Mouse (Mus musculus): ENCODE measurements around the gene Amigo1.

- TF ChIP-seq CTCF (IDR thresholded peaks at IDR 0.05; ENCODE audit: borderline replicate concordance, extremely low read depth, insufficient read depth, insufficient read length) (no peak), POLR2A (IDR thresholded peaks at IDR 0.05; ENCODE audit: borderline replicate concordance, extremely low read depth, insufficient read depth, insufficient read length, poor library complexity, severe bottlenecking) (no peak)
Measured at GRCm38 (mm10) chr3:108154656-108155055, 31.5 kb upstream of the Amigo1 start, which contains the start of gene Gpr61.
